In genomic region chr8:105346611-105347427, GRCm38 (mm10) we compare ENCODE assay signal across 8 mouse cellular contexts. TPM values are rescaled to one million over a fixed set of nuclear protein-coding genes. Genes with fewer than 3 reads are reported as not detected.
DNase-seq lines count a peak whose midpoint lies in the region; ATAC-seq and TF ChIP-seq lines count a peak whose summit lies in the region.

No protein-coding gene starts in this region.

- peak overlapping the region; percentile 57; the same call in 1 of the 2 replicates for H3K9ac ChIP-seq in CH12.LX (ENCODE audit: insufficient read depth, low read depth)
- peak overlapping the region; percentile 62 for H3K9ac ChIP-seq in embryonic facial prominence, embryonic 15.5 days
- H3K9ac ChIP-seq in heart, embryonic 13.5 days: peak overlapping the region; percentile 91
- peak overlapping the region; percentile 74 for H3K9ac ChIP-seq in kidney, postnatal 0 days (ENCODE audit: low read depth, low read length)

- no peak for TF ChIP-seq POLR2A in CH12.LX (IDR thresholded peaks at IDR 0.05; ENCODE audit: low read depth, low read length)

- TF ChIP-seq CTCF in CH12.LX (conservative IDR thresholded peaks at IDR 0.05 in 1 of 2, IDR thresholded peaks at IDR 0.05 in 1 of 2; ENCODE audit: low read depth in 2 of 2, low read length in 2 of 2): no peak
- TF ChIP-seq CTCF in kidney, postnatal 0 days (IDR thresholded peaks at IDR 0.05; ENCODE audit: low read depth): 0 out of 2 replicates have a peak, but pooled peaks have one; percentile 2

- peaks cover 17% of the 10 kb centered on the region for H3K27me3 ChIP-seq in CH12.LX (replicated peaks)
- H3K27me3 ChIP-seq in embryonic facial prominence, embryonic 15.5 days: no peaks in the 10 kb centered on the region
- peaks cover 23% of the 10 kb centered on the region for H3K27me3 ChIP-seq in heart, embryonic 13.5 days (replicated peaks)
- H3K27me3 ChIP-seq in kidney, postnatal 0 days (ENCODE audit: insufficient read depth, low read length): no peaks in the 10 kb centered on the region

- no peak for ATAC-seq in embryonic facial prominence, embryonic 15.5 days (ENCODE audit: insufficient number of reproducible peaks, low FRiP score, low TSS enrichment, low read depth)
- ATAC-seq in heart, embryonic 13.5 days (ENCODE audit: extremely low read depth, insufficient number of reproducible peaks, low FRiP score, low TSS enrichment): 0 out of 2 replicates have a peak, but pooled peaks have one; percentile 9
- ATAC-seq in kidney, postnatal 0 days (replicated peaks; ENCODE audit: low FRiP score, low read depth): peak; percentile 52
- ATAC-seq in inflammation-experienced regulatory T-cells, adult 6 months: no peak

- in situ Hi-C loops in CH12.LX (cut with MboI; ENCODE audit: low pct_ligation_motif_present, low pct_unique_long_range_greater_than_20kb, low sequenced_read_pairs): no loop called here

- H3K79me2 ChIP-seq in CH12.LX (replicated peaks; ENCODE audit: control insufficient read depth, extremely low read depth, insufficient read depth, poor library complexity, severe bottlenecking): no peaks in the 10 kb centered on the region; the same call in 1 of the 2 replicates

- dilution Hi-C loops in CH12.LX (cut with MboI; ENCODE audit: extremely low pct_ligation_motif_present, extremely low pct_unique_long_range_greater_than_20kb, low sequenced_read_pairs): no loop called here

- WGBS in embryonic facial prominence, embryonic 15.5 days: 1% methylated on average over 34 of the region's 34 CpGs
- under 1% methylated on average over 34 of the region's 34 CpGs for WGBS in heart, embryonic 13.5 days
- under 1% methylated on average over 34 of the region's 34 CpGs for WGBS in kidney, postnatal 0 days

- no peaks in the 10 kb centered on the region for H3K9me3 ChIP-seq in CH12.LX (replicated peaks; ENCODE audit: low read length)
- no peaks in the 10 kb centered on the region for H3K9me3 ChIP-seq in embryonic facial prominence, embryonic 15.5 days (replicated peaks)
- no peaks in the 10 kb centered on the region for H3K9me3 ChIP-seq in heart, embryonic 13.5 days
- H3K9me3 ChIP-seq in kidney, postnatal 0 days (replicated peaks; ENCODE audit: low read length): no peaks in the 10 kb centered on the region

- no peak for TF ChIP-seq EP300 in CH12.LX (IDR thresholded peaks at IDR 0.05; ENCODE audit: low read length)

- no peak for DNase-seq in CH12.LX (ENCODE audit: extremely low read depth)
- peak; percentile 62 for DNase-seq in adipocyte (ENCODE audit: low spot score)
- peak; percentile 84 for DNase-seq in kidney, postnatal 0 days (ENCODE audit: low spot score)
- peak; percentile 90 for DNase-seq in lung, postnatal 10 days
- peak; percentile 40 for DNase-seq in retina, embryonic 14.5 days (ENCODE audit: low spot score)

- no peak for TF ChIP-seq RAD21 in CH12.LX (IDR thresholded peaks at IDR 0.05; ENCODE audit: low read depth, low read length)

- no peak overlapping the region for H3K27ac ChIP-seq in CH12.LX (ENCODE audit: insufficient read depth, low read depth)
- H3K27ac ChIP-seq in embryonic facial prominence, embryonic 15.5 days (replicated peaks): peak overlapping the region; percentile 88
- H3K27ac ChIP-seq in heart, embryonic 13.5 days (replicated peaks): peak overlapping the region; percentile 86
- peak overlapping the region; percentile 88 for H3K27ac ChIP-seq in kidney, postnatal 0 days

- H3K4me3 ChIP-seq in CH12.LX (replicated peaks in 1 of 3; ENCODE audit: low read depth in 2 of 3, low read length in 2 of 3, poor library complexity in 1 of 3): peak overlapping the region; percentile 80 to 85 (median 82)
- peak overlapping the region; percentile 70 for H3K4me3 ChIP-seq in embryonic facial prominence, embryonic 15.5 days (replicated peaks)
- peak overlapping the region; percentile 81 for H3K4me3 ChIP-seq in heart, embryonic 13.5 days
- H3K4me3 ChIP-seq in kidney, postnatal 0 days (replicated peaks; ENCODE audit: low read depth, low read length): peak overlapping the region; percentile 73

- H3K4me2 ChIP-seq in CH12.LX (ENCODE audit: insufficient read depth, low read depth, poor library complexity, severe bottlenecking): peak overlapping the region; percentile 68
- H3K4me2 ChIP-seq in embryonic facial prominence, embryonic 15.5 days (replicated peaks): peak overlapping the region; percentile 98
- peak overlapping the region; percentile 99 for H3K4me2 ChIP-seq in heart, embryonic 13.5 days
- peak overlapping the region; percentile 90 for H3K4me2 ChIP-seq in kidney, postnatal 0 days (ENCODE audit: low read length)

- H3K36me3 ChIP-seq in CH12.LX (replicated peaks in 1 of 2; ENCODE audit: control insufficient read depth in 1 of 2, insufficient read depth in 1 of 2, low read length in 1 of 2): no peaks in the 10 kb centered on the region
- H3K36me3 ChIP-seq in embryonic facial prominence, embryonic 15.5 days: no peaks in the 10 kb centered on the region
- no peaks in the 10 kb centered on the region for H3K36me3 ChIP-seq in heart, embryonic 13.5 days
- H3K36me3 ChIP-seq in kidney, postnatal 0 days (ENCODE audit: insufficient read depth, low read length): no peaks in the 10 kb centered on the region

- peaks cover 15 to 39% of the 10 kb centered on the region in 2 experiments for H3K4me1 ChIP-seq in CH12.LX (ENCODE audit: control insufficient read depth in 1 of 2, insufficient read depth in 2 of 2)
- H3K4me1 ChIP-seq in embryonic facial prominence, embryonic 15.5 days: peaks cover 58% of the 10 kb centered on the region
- H3K4me1 ChIP-seq in heart, embryonic 13.5 days: peaks cover 78% of the 10 kb centered on the region
- peaks cover 21% of the 10 kb centered on the region; the same call in 1 of the 2 replicates for H3K4me1 ChIP-seq in kidney, postnatal 0 days (replicated peaks; ENCODE audit: insufficient read depth, low read length)

TF ChIP-seq in CH12.LX, 34 proteins besides CTCF, POLR2A, EP300 and RAD21:
- TF ChIP-seq USF1 (IDR thresholded peaks at IDR 0.05; ENCODE audit: low read depth, low read length): no peak
- TF ChIP-seq IRF4 (IDR thresholded peaks at IDR 0.05; ENCODE audit: low read depth, low read length): 0 out of 2 replicates have a peak, but pooled peaks have one; percentile 20

RNA-seq across cellular contexts. Expression of gene Fhod1, which starts 0.9 kb away (rescaled TPM):
- total RNA-seq in CH12.LX (2012; rRNA removed) (3.1 and 3.5 TPM in 2 replicates), CH12.LX (2014; rRNA removed) (0.81 and 1.8 TPM in 2 replicates)
- polyA plus RNA-seq in CH12.LX (2012; ENCODE audit: insufficient read length, low read depth): 7.4 and 8.1 TPM in 2 replicates
- 2.0 and 2.6 TPM in 2 replicates for polyA plus RNA-seq in embryonic facial prominence, embryonic 15.5 days (2015; fragmentation: Nextera tagmentation; extraction: Ambion mirVana)
- polyA plus RNA-seq in heart, embryonic 13.5 days (2015; fragmentation: Nextera tagmentation; extraction: Ambion mirVana): 1.9 and 2.0 TPM in 2 replicates
- 1.8 and 2.3 TPM in 2 replicates for polyA plus RNA-seq in kidney, postnatal 0 days (2015; fragmentation: Nextera tagmentation; extraction: Ambion mirVana)
- polyA plus RNA-seq in inflammation-experienced regulatory T-cells, adult 6 months (2017; shearing (Covaris generic)): 1 to 10 TPM; 3.1 to 3.5 (median 3.2) TPM

RNA-seq across cellular contexts. Expression of gene Slc9a5, which starts 1.8 kb away (rescaled TPM):
- total RNA-seq in CH12.LX (2012; rRNA removed) (3.5 and 4.5 TPM in 2 replicates), CH12.LX (2014; rRNA removed) (0.72 and 0.95 TPM in 2 replicates)
- polyA plus RNA-seq in CH12.LX (2012; ENCODE audit: insufficient read length, low read depth): 3.1 and 3.5 TPM in 2 replicates
- 2.6 and 3.4 TPM in 2 replicates for polyA plus RNA-seq in embryonic facial prominence, embryonic 15.5 days (2015; fragmentation: Nextera tagmentation; extraction: Ambion mirVana)
- polyA plus RNA-seq in heart, embryonic 13.5 days (2015; fragmentation: Nextera tagmentation; extraction: Ambion mirVana): 1.3 and 1.4 TPM in 2 replicates
- 1.3 and 1.4 TPM in 2 replicates for polyA plus RNA-seq in kidney, postnatal 0 days (2015; fragmentation: Nextera tagmentation; extraction: Ambion mirVana)
- 1 to 10 TPM in 1 of 3 experiments, under 1 TPM in 2; 0.28 to 1.3 (median 0.42) TPM for polyA plus RNA-seq in inflammation-experienced regulatory T-cells, adult 6 months (2017; shearing (Covaris generic))

RNA-seq across cellular contexts. Expression of gene Tmem208, which starts 20.7 kb away (rescaled TPM):
- total RNA-seq in CH12.LX (2012; rRNA removed): 88.1 and 113 TPM in 2 replicates
- total RNA-seq in CH12.LX (2014; rRNA removed): 133 and 135 TPM in 2 replicates
- 76.2 and 99.9 TPM in 2 replicates for polyA plus RNA-seq in CH12.LX (2012; ENCODE audit: insufficient read length, low read depth)
- 131 TPM in 2 replicates for polyA plus RNA-seq in embryonic facial prominence, embryonic 15.5 days (2015; fragmentation: Nextera tagmentation; extraction: Ambion mirVana)
- 75.9 and 92.9 TPM in 2 replicates for polyA plus RNA-seq in heart, embryonic 13.5 days (2015; fragmentation: Nextera tagmentation; extraction: Ambion mirVana)
- polyA plus RNA-seq in kidney, postnatal 0 days (2015; fragmentation: Nextera tagmentation; extraction: Ambion mirVana): 134 and 140 TPM in 2 replicates
- 100 to 1,000 TPM; 136 to 151 (median 144) TPM for polyA plus RNA-seq in inflammation-experienced regulatory T-cells, adult 6 months (2017; shearing (Covaris generic))

RNA-seq across cellular contexts. Expression of gene Lrrc29, which starts 20.7 kb away (rescaled TPM):
- total RNA-seq in CH12.LX (2012; rRNA removed) (1.7 and 1.8 TPM in 2 replicates), CH12.LX (2014; rRNA removed) (0.73 and 1.4 TPM in 2 replicates)
- polyA plus RNA-seq in CH12.LX (2012; ENCODE audit: insufficient read length, low read depth): 1.4 and 1.8 TPM in 2 replicates
- 1.6 and 2.0 TPM in 2 replicates for polyA plus RNA-seq in embryonic facial prominence, embryonic 15.5 days (2015; fragmentation: Nextera tagmentation; extraction: Ambion mirVana)
- 0.96 and 1.2 TPM in 2 replicates for polyA plus RNA-seq in heart, embryonic 13.5 days (2015; fragmentation: Nextera tagmentation; extraction: Ambion mirVana)
- polyA plus RNA-seq in kidney, postnatal 0 days (2015; fragmentation: Nextera tagmentation; extraction: Ambion mirVana): 5.2 and 5.6 TPM in 2 replicates
- polyA plus RNA-seq in inflammation-experienced regulatory T-cells, adult 6 months (2017; shearing (Covaris generic)): 1 to 10 TPM; 1.8 to 4.2 (median 3.2) TPM

RNA-seq across cellular contexts. Expression of gene Plekhg4, which starts 26.3 kb away (rescaled TPM):
- total RNA-seq in CH12.LX (2012; rRNA removed) (0.80 and 1.1 TPM in 2 replicates), CH12.LX (2014; rRNA removed) (0.44 and 0.59 TPM in 2 replicates)
- polyA plus RNA-seq in CH12.LX (2012; ENCODE audit: insufficient read length, low read depth): 0.33 and 0.54 TPM in 2 replicates
- polyA plus RNA-seq in embryonic facial prominence, embryonic 15.5 days (2015; fragmentation: Nextera tagmentation; extraction: Ambion mirVana): 0.25 and 0.45 TPM in 2 replicates
- polyA plus RNA-seq in heart, embryonic 13.5 days (2015; fragmentation: Nextera tagmentation; extraction: Ambion mirVana): 0.23 and 0.42 TPM in 2 replicates
- 0.31 and 0.33 TPM in 2 replicates for polyA plus RNA-seq in kidney, postnatal 0 days (2015; fragmentation: Nextera tagmentation; extraction: Ambion mirVana)
- under 1 TPM in 1 of 3 experiments, not detected in 2; 0.11 TPM for polyA plus RNA-seq in inflammation-experienced regulatory T-cells, adult 6 months (2017; shearing (Covaris generic))

Comparison
In these comparisons a context has a peak if more than half of its experiments do, and no peak if none do; other contexts are left out.
1. ATAC-seq: peak in heart, embryonic 13.5 days (single experiment) and kidney, postnatal 0 days (single experiment); none in embryonic facial prominence, embryonic 15.5 days (single experiment) and inflammation-experienced regulatory T-cells, adult 6 months (single experiment).
2. Peak in every context shown above with its lines, with median percentiles within 50 percentile points of each other: H3K4me2 ChIP-seq, H3K4me3 ChIP-seq and H3K9ac ChIP-seq.